15 mouse cellular contexts compared by ENCODE assay signal in the genomic region with DNA sequence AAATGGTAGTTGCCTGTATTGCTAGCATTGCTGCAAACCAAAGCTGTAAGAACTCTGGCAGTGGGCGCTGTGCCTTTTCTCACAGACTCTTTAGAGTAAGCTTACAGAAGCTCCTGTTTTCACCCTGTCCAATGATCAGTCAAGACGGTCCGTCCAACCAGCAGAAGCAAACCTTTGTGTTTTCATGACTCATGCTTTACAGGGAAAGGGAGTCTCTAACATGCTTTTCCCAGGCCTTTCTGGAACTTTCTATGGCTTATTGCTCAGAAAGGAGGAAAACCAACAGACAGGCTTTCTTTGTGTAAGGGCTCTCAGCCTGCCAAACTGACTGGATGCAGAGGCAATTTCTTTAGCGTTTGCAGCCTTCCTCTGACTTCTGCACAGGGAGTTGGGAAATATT.
A peak's percentile ranks its signal among the peaks of the same experiment; 100 is the strongest.
DNase-seq lines count a peak whose midpoint lies in the region; ATAC-seq and TF ChIP-seq lines count a peak whose summit lies in the region.
"Had no signal": no experiment of that assay in that cellular context is flagged by ENCODE, and none has a peak within 500 bp of the region (broad histone marks: within the 10 kb centered on the region; RNA-seq: fewer than 3 reads in every experiment).

No protein-coding gene starts in this region.

- TF ChIP-seq CTCF in gastrocnemius, adult 2 months (IDR thresholded peaks at IDR 0.05): no peak
- no peak for TF ChIP-seq CTCF in cerebellum, adult 2 months (IDR thresholded peaks at IDR 0.05; ENCODE audit: borderline replicate concordance, insufficient read depth, low read depth, low read length)

- no peaks in the 10 kb centered on the region for H3K27me3 ChIP-seq in limb, embryonic 12.5 days
- H3K27me3 ChIP-seq in limb, embryonic 10.5 days (ENCODE audit: low read depth, poor library complexity, severe bottlenecking): no peaks in the 10 kb centered on the region
- H3K27me3 ChIP-seq in cerebellum, adult 2 months (ENCODE audit: control insufficient read depth, insufficient read depth, low read length): no peaks in the 10 kb centered on the region
- H3K27me3 ChIP-seq: forebrain, embryonic 15.5 days; neural tube, embryonic 12.5 days had no signal

- intact Hi-C loops in gastrocnemius, adult 2 months (cut with DNase I): no loop called here
- intact Hi-C loops in heart, postnatal 10 days (cut with DNase I): no loop called here

- peak; percentile 6 for DNase-seq in gastrocnemius, postnatal 25 days
- DNase-seq in gastrocnemius, adult 2 months: no peak
- DNase-seq in limb, embryonic 10.5 days (ENCODE audit: low spot score): no peak
- peak; percentile 95 for DNase-seq in adipocyte (ENCODE audit: low spot score)
- peak; percentile 16 for DNase-seq in heart, postnatal 10 days
- DNase-seq in cerebellum, adult 2 months: no peak
- DNase-seq: cerebellum, adult 18-20 months; gastrocnemius, postnatal 36 days; liver, postnatal 0 days; right cerebral cortex, postnatal 25 days had no signal

- WGBS in limb, embryonic 12.5 days: 65% methylated on average over 4 of the region's 4 CpGs
- WGBS in limb, embryonic 10.5 days: 79% methylated on average over 4 of the region's 4 CpGs
- 72% methylated on average over 4 of the region's 4 CpGs for WGBS in cerebellum, adult 2 months

- no peak for ATAC-seq in limb, embryonic 12.5 days (ENCODE audit: insufficient number of reproducible peaks, insufficient read depth, low FRiP score, low TSS enrichment, low read depth)
- no peak for ATAC-seq in erythroid progenitor cell, adult 5-6 weeks (replicated peaks; ENCODE audit: low FRiP score, poor library complexity, severe bottlenecking)
- ATAC-seq: forebrain, embryonic 15.5 days; liver, postnatal 0 days had no signal

- no peaks in the 10 kb centered on the region for H3K36me3 ChIP-seq in limb, embryonic 12.5 days
- no peaks in the 10 kb centered on the region for H3K36me3 ChIP-seq in limb, embryonic 10.5 days
- H3K36me3 ChIP-seq: forebrain, embryonic 15.5 days; neural tube, embryonic 12.5 days had no signal

- no peak overlapping the region for H3K4me2 ChIP-seq in limb, embryonic 12.5 days
- H3K4me2 ChIP-seq: forebrain, embryonic 15.5 days; neural tube, embryonic 12.5 days had no signal

- no peak overlapping the region for H3K27ac ChIP-seq in gastrocnemius, adult 2 months
- peak overlapping the region; percentile 66 for H3K27ac ChIP-seq in limb, embryonic 12.5 days
- H3K27ac ChIP-seq in limb, embryonic 10.5 days: no peak overlapping the region
- no peak overlapping the region for H3K27ac ChIP-seq in cerebellum, adult 2 months (ENCODE audit: insufficient read depth, low read length)
- H3K27ac ChIP-seq: forebrain, embryonic 15.5 days; neural tube, embryonic 12.5 days; stomach, postnatal 0 days had no signal

- TF ChIP-seq POLR2A in cerebellum, adult 2 months (IDR thresholded peaks at IDR 0.05; ENCODE audit: borderline replicate concordance, insufficient read depth, low read length): no peak

- no peak overlapping the region for H3K9ac ChIP-seq in limb, embryonic 12.5 days (replicated peaks)
- H3K9ac ChIP-seq: forebrain, embryonic 15.5 days; liver, postnatal 0 days; neural tube, embryonic 12.5 days had no signal

- peaks cover 17% of the 10 kb centered on the region; the same call in 1 of the 2 replicates for H3K4me1 ChIP-seq in limb, embryonic 12.5 days (replicated peaks)
- no peaks in the 10 kb centered on the region for H3K4me1 ChIP-seq in limb, embryonic 10.5 days
- peaks cover 16% of the 10 kb centered on the region for H3K4me1 ChIP-seq in cerebellum, adult 2 months (ENCODE audit: control insufficient read depth, insufficient read depth, low read length)

- H3K9me3 ChIP-seq in limb, embryonic 12.5 days: no peaks in the 10 kb centered on the region
- no peaks in the 10 kb centered on the region for H3K9me3 ChIP-seq in limb, embryonic 10.5 days (replicated peaks)
- H3K9me3 ChIP-seq: forebrain, embryonic 15.5 days; neural tube, embryonic 12.5 days had no signal

- H3K4me3 ChIP-seq in gastrocnemius, adult 2 months: no peak overlapping the region
- no peak overlapping the region for H3K4me3 ChIP-seq in limb, embryonic 12.5 days (replicated peaks)
- H3K4me3 ChIP-seq in limb, embryonic 10.5 days: no peak overlapping the region
- no peak overlapping the region for H3K4me3 ChIP-seq in cerebellum, adult 2 months (replicated peaks; ENCODE audit: insufficient read depth, low read depth, low read length)
- H3K4me3 ChIP-seq: forebrain, embryonic 15.5 days; neural tube, embryonic 12.5 days had no signal

Comparison
In these comparisons a context has a peak if more than half of its experiments do, and no peak if none do; other contexts are left out.
1. DNase-seq: peak in gastrocnemius, postnatal 25 days (single experiment), adipocyte (single experiment) and heart, postnatal 10 days (2 of 2); none in gastrocnemius, adult 2 months (single experiment), limb, embryonic 10.5 days (single experiment) and cerebellum, adult 2 months (0 of 2).